Mouse (Mus musculus) liver, postnatal 0 days (tissue): ENCODE measurements around the gene Kbtbd13.

Experiments
- CTCF ChIP-seq: sonication (generic); IDR thresholded peaks from 2 replicates; pipeline ENCODE4 v1.5.1; 2016; ENCODE audit warnings: antibody characterized with exemption, low read depth
- EP300 ChIP-seq: IDR thresholded peaks from 2 replicates; pipeline ENCODE4 v1.6.1; 2016; ENCODE audit warnings: antibody characterized with exemption, low read depth, mild to moderate bottlenecking

- no peak for TF ChIP-seq CTCF
- no peak for TF ChIP-seq EP300
Observed at GRCm38 (mm10) chr9:65430921-65431320, 39.5 kb upstream of the Kbtbd13 start.
